Comparison of ENCODE assay signal across 9 mouse cellular contexts in the genomic region with DNA sequence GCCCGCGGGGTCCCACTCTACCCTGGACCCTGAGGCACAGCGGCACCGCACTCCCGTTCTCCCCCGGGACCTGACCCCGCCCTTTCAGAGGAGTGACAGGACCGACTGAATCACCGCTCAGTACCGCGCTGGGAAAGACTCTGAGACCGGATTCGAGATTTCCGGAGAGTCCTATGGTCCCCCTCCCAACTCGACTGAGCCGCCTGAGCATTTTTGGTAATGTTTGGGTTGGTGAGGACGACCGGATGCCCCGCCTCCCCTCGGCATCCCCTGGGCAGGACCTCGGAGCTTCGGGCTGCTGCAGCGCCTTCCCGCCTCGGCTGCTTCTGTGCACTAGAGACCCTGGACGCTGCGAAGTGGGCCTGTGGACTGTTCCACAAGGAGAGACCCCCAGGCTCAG. TPM values are rescaled to one million over a fixed set of nuclear protein-coding genes. Genes with fewer than 3 reads are reported as not detected.
DNase-seq lines count a peak whose midpoint lies in the region; ATAC-seq lines count a peak whose summit lies in the region.
"Had no signal": no experiment of that assay in that cellular context is flagged by ENCODE, and none has a peak within 500 bp of the region (broad histone marks: within the 10 kb centered on the region; RNA-seq: fewer than 3 reads in every experiment).

No protein-coding gene starts in this region.

- peak overlapping the region; percentile 76 for H3K27ac ChIP-seq in embryonic facial prominence, embryonic 12.5 days
- peak overlapping the region; percentile 97 for H3K27ac ChIP-seq in heart, embryonic 13.5 days (replicated peaks)
- H3K27ac ChIP-seq in kidney, embryonic 15.5 days, result peak overlapping the region; percentile 90

- WGBS in embryonic facial prominence, embryonic 12.5 days, result under 1% methylated on average over 27 of the region's 27 CpGs
- under 1% methylated on average over 27 of the region's 27 CpGs for WGBS in heart, embryonic 13.5 days
- WGBS in kidney, embryonic 15.5 days, result under 1% methylated on average over 27 of the region's 27 CpGs

- peak; percentile 50 for ATAC-seq in embryonic facial prominence, embryonic 12.5 days (ENCODE audit: insufficient number of reproducible peaks, insufficient read depth, low FRiP score, low TSS enrichment)
- ATAC-seq in heart, embryonic 13.5 days (ENCODE audit: extremely low read depth, insufficient number of reproducible peaks, low FRiP score, low TSS enrichment), result no peak; the same call in 1 of the 2 replicates
- peak; percentile 50 for ATAC-seq in kidney, embryonic 15.5 days (replicated peaks; ENCODE audit: low FRiP score)

- peak overlapping the region; percentile 78 for H3K4me2 ChIP-seq in embryonic facial prominence, embryonic 12.5 days (replicated peaks)
- H3K4me2 ChIP-seq in heart, embryonic 13.5 days, result peak overlapping the region; percentile 78
- H3K4me2 ChIP-seq in kidney, embryonic 15.5 days, result peak overlapping the region; percentile 70

- peaks cover 31% of the 10 kb centered on the region for H3K27me3 ChIP-seq in embryonic facial prominence, embryonic 12.5 days
- no peaks in the 10 kb centered on the region for H3K27me3 ChIP-seq in heart, embryonic 13.5 days (replicated peaks)
- H3K27me3 ChIP-seq in kidney, embryonic 15.5 days, result peaks cover 7% of the 10 kb centered on the region

- H3K4me3 ChIP-seq in embryonic facial prominence, embryonic 12.5 days, result peak overlapping the region; percentile 40
- H3K4me3 ChIP-seq in heart, embryonic 13.5 days, result peak overlapping the region; percentile 50
- peak overlapping the region; percentile 37 for H3K4me3 ChIP-seq in kidney, embryonic 15.5 days (replicated peaks)

- H3K36me3 ChIP-seq in embryonic facial prominence, embryonic 12.5 days, result no peaks in the 10 kb centered on the region
- no peaks in the 10 kb centered on the region for H3K36me3 ChIP-seq in heart, embryonic 13.5 days
- H3K36me3 ChIP-seq in kidney, embryonic 15.5 days, result no peaks in the 10 kb centered on the region
- H3K36me3 ChIP-seq: G1E had no signal

- DNase-seq in cerebellum, adult 9-10 months, result peak; percentile 61
- DNase-seq in cerebellum, adult 9-11 months, result no peak
- DNase-seq in lung, postnatal 25 days (ENCODE audit: low spot score), result peak; percentile 93
- peak; percentile 63 for DNase-seq in skeletal muscle tissue, adult 2 months (ENCODE audit: low read depth, low spot score)
- DNase-seq in layer of hippocampus, adult 18-20 months (ENCODE audit: low spot score in 2 of 2), result no peak

- H3K4me1 ChIP-seq in embryonic facial prominence, embryonic 12.5 days, result peaks cover 37% of the 10 kb centered on the region
- H3K4me1 ChIP-seq in heart, embryonic 13.5 days, result peaks cover 71% of the 10 kb centered on the region
- H3K4me1 ChIP-seq in kidney, embryonic 15.5 days, result peaks cover 80% of the 10 kb centered on the region

- peak overlapping the region; percentile 43 for H3K9ac ChIP-seq in embryonic facial prominence, embryonic 12.5 days
- H3K9ac ChIP-seq in heart, embryonic 13.5 days, result peak overlapping the region; percentile 81
- peak overlapping the region; percentile 44 for H3K9ac ChIP-seq in kidney, embryonic 15.5 days

- H3K9me3 ChIP-seq in embryonic facial prominence, embryonic 12.5 days, result no peaks in the 10 kb centered on the region
- no peaks in the 10 kb centered on the region for H3K9me3 ChIP-seq in heart, embryonic 13.5 days
- H3K9me3 ChIP-seq in kidney, embryonic 15.5 days (replicated peaks), result no peaks in the 10 kb centered on the region
- H3K9me3 ChIP-seq: G1E had no signal

RNA-seq across cellular contexts. Expression of a gene that starts 4.2 kb away (rescaled TPM):
- polyA plus RNA-seq in embryonic facial prominence, embryonic 12.5 days (2016; fragmentation: Nextera tagmentation; extraction: Ambion mirVana), result 22.3 and 24.2 TPM in 2 replicates
- polyA plus RNA-seq in heart, embryonic 13.5 days (2015; fragmentation: Nextera tagmentation; extraction: Ambion mirVana), result 112 and 127 TPM in 2 replicates
- 44.2 and 47.0 TPM in 2 replicates for polyA plus RNA-seq in kidney, embryonic 15.5 days (2015; fragmentation: Nextera tagmentation; extraction: Ambion mirVana)
- 10 to 100 TPM in 1 of 2 experiments, 1 to 10 TPM in 1; 7.9 to 11.3 TPM for total RNA-seq in layer of hippocampus, adult 18-20 months (2021)
- polyA plus RNA-seq: G1E had no signal

RNA-seq across cellular contexts. Expression of a gene that starts 16.7 kb away (rescaled TPM):
- polyA plus RNA-seq in embryonic facial prominence, embryonic 12.5 days (2016; fragmentation: Nextera tagmentation; extraction: Ambion mirVana), result 86.7 and 88.8 TPM in 2 replicates
- 38.5 and 39.3 TPM in 2 replicates for polyA plus RNA-seq in heart, embryonic 13.5 days (2015; fragmentation: Nextera tagmentation; extraction: Ambion mirVana)
- polyA plus RNA-seq in kidney, embryonic 15.5 days (2015; fragmentation: Nextera tagmentation; extraction: Ambion mirVana), result 70.9 and 78.3 TPM in 2 replicates
- 10 to 100 TPM; 29.7 to 29.8 TPM for total RNA-seq in layer of hippocampus, adult 18-20 months (2021)

RNA-seq across cellular contexts. Expression of a gene that starts 16.7 kb away (rescaled TPM):
- 0.19 and 0.33 TPM in 2 replicates for polyA plus RNA-seq in embryonic facial prominence, embryonic 12.5 days (2016; fragmentation: Nextera tagmentation; extraction: Ambion mirVana)
- not detected in 2 replicates for polyA plus RNA-seq in heart, embryonic 13.5 days (2015; fragmentation: Nextera tagmentation; extraction: Ambion mirVana)
- 0.17 and 0.21 TPM in 2 replicates for polyA plus RNA-seq in kidney, embryonic 15.5 days (2015; fragmentation: Nextera tagmentation; extraction: Ambion mirVana)
- total RNA-seq in layer of hippocampus, adult 18-20 months (2021), result under 1 TPM in 1 of 2 experiments, not detected in 1; 0.38 TPM
- polyA plus RNA-seq: G1E had no signal

RNA-seq across cellular contexts. Expression of a gene that starts 23.0 kb away (rescaled TPM):
- 0.78 and 1.3 TPM in 2 replicates for polyA plus RNA-seq in embryonic facial prominence, embryonic 12.5 days (2016; fragmentation: Nextera tagmentation; extraction: Ambion mirVana)
- 1.1 and 2.1 TPM in 2 replicates for polyA plus RNA-seq in heart, embryonic 13.5 days (2015; fragmentation: Nextera tagmentation; extraction: Ambion mirVana)
- polyA plus RNA-seq in kidney, embryonic 15.5 days (2015; fragmentation: Nextera tagmentation; extraction: Ambion mirVana), result 4.5 and 5.2 TPM in 2 replicates
- total RNA-seq in layer of hippocampus, adult 18-20 months (2021), result 10 to 100 TPM; 16.9 to 21.2 TPM
- total RNA-seq: G1E had no signal

RNA-seq across cellular contexts. Expression of a gene that starts 28.5 kb away (rescaled TPM):
- 0.13 and 0.20 TPM in 2 replicates for polyA plus RNA-seq in embryonic facial prominence, embryonic 12.5 days (2016; fragmentation: Nextera tagmentation; extraction: Ambion mirVana)
- not detected in 2 replicates for polyA plus RNA-seq in heart, embryonic 13.5 days (2015; fragmentation: Nextera tagmentation; extraction: Ambion mirVana)
- polyA plus RNA-seq in kidney, embryonic 15.5 days (2015; fragmentation: Nextera tagmentation; extraction: Ambion mirVana), result 0.13 TPM in 1 of 2 replicates, not detected in the other
- 1 to 10 TPM in 1 of 2 experiments, under 1 TPM in 1; 0.30 to 1.8 TPM for total RNA-seq in layer of hippocampus, adult 18-20 months (2021)
- total RNA-seq: G1E had no signal
- polyA plus RNA-seq: G1E had no signal

Comparison
In these comparisons a context has a peak if more than half of its experiments do, and no peak if none do; other contexts are left out.
1. DNase-seq: peak in cerebellum, adult 9-10 months (single experiment), lung, postnatal 25 days (single experiment) and skeletal muscle tissue, adult 2 months (single experiment); none in cerebellum, adult 9-11 months (single experiment) and layer of hippocampus, adult 18-20 months (0 of 2).
2. Peak in every context shown above with its lines, with median percentiles within 50 percentile points of each other: H3K27ac ChIP-seq, H3K4me2 ChIP-seq, H3K4me3 ChIP-seq and H3K9ac ChIP-seq.